Mouse (Mus musculus): ENCODE results near the gene Gm5938.

Gene Gm5938

DNA sequence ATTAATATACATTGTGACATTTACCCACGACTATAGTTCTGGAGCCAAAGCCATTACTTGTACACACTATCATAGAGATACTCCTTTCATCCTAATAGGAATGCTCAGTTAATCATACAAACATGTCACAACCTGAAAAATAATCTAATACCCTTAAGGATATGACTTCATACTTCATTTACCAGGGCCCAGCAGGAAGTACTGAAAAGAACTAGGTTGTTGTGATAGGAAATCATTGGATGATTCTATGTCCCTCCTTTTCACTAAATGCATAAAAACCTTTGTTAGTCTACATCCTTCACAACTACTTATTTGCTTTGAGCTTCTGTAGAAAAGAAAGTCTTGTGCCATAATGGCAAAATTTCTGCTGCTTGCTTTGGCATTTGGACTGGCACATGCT, at the start of gene Gm5938:
TSS of gene Gm5938 (plus strand) at position 301 of the 400 bp plus-strand sequence.
- DNase-seq (ENCODE audit: low read depth, low spot score) = no peak

DNA sequence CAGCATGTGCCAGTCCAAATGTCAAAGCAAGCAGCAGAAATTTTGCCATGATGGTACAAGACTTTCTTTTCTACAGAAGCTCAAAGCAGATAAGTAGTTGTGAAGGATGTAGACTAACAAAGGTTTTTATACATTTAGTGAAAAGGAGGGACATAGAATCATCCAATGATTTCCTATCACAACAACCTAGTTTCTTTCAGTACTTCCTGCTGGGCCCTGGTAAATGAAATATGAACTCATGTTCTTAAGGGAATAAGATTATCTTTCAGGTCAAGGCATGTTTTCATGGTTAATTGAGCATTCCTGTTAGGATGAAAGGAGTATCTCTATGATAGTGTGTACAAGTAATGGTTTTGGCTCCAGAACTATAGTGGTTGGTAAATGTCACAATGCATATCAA, 34.0 kb upstream of the Gm5938 start, which contains the start of gene Obp1a:
TSS of gene Obp1a (minus strand) at position 101 of the 400 bp plus-strand sequence.
- DNase-seq (ENCODE audit: low read depth, low spot score) = no peak

All from R1 (cell line).